Mouse (Mus musculus) heart, embryonic 15.5 days (tissue): ENCODE data around the gene Casp7. TPM values are rescaled to one million over a fixed set of nuclear protein-coding genes. Genes with fewer than 3 reads are reported as not detected.

Source experiments
- ATAC-seq: fragments of 200-750 bp; cut with Nextera tagmentation; replicated peaks from 2 replicates; pipeline ENCODE4 v1.8.0; 2017; ENCODE audit warnings: low read depth, moderate TSS enrichment; ENCODE audit not compliant: insufficient number of reproducible peaks, insufficient read depth, low FRiP score
- H3K27ac ChIP-seq: fragments of 300-500 bp; sonication (generic); 2 replicates; pipeline ENCODE4 v1.5.1; 2015; ENCODE audit warnings: mild to moderate bottlenecking, inconsistent platforms
- H3K27me3 ChIP-seq: fragments of 300-500 bp; sonication (generic); 2 replicates; pipeline ENCODE4 v1.6.1; 2015; ENCODE audit warnings: inconsistent platforms
- H3K36me3 ChIP-seq: fragments of 300-500 bp; sonication (generic); 2 replicates; pipeline ENCODE4 v1.6.1; 2015; ENCODE audit warnings: mild to moderate bottlenecking, inconsistent platforms
- H3K4me1 ChIP-seq: fragments of 300-500 bp; sonication (generic); replicated peaks from 2 replicates; pipeline ENCODE4 v1.6.1; 2015; ENCODE audit warnings: inconsistent platforms
- H3K4me2 ChIP-seq: fragments of 300-500 bp; sonication (generic); 2 replicates; pipeline ENCODE4 v1.6.1; 2015; ENCODE audit warnings: inconsistent platforms, mild to moderate bottlenecking, moderate library complexity
- H3K4me3 ChIP-seq: fragments of 300-500 bp; sonication (generic); 2 replicates; pipeline ENCODE4 v1.5.1; 2015; ENCODE audit warnings: mild to moderate bottlenecking, inconsistent platforms
- H3K9ac ChIP-seq: fragments of 300-500 bp; sonication (generic); 2 replicates; pipeline ENCODE4 v1.6.1; 2015; ENCODE audit warnings: mild to moderate bottlenecking, inconsistent platforms
- H3K9me3 ChIP-seq: fragments of 300-500 bp; sonication (generic); replicated peaks from 2 replicates; pipeline ENCODE4 v1.6.1; 2016; ENCODE audit warnings: inconsistent platforms
- WGBS: fragments of 180-500 bp; shearing (Covaris S2); methylation state at CpG from one replicate; pipeline ENCODE4 v1.1.7; 2015; ENCODE audit warnings: mixed read lengths; 5-methylcytosine and 5-hydroxymethylcytosine counted together
- polyA plus RNA-seq: library from polyadenylated mRNA; unstranded; fragments of >200 nt; fragmentation: Nextera tagmentation; extraction: Ambion mirVana; gene quantifications from 2 replicates; pipeline ENCODE4 v1.2.1, GENCODE M21; 2015

Gene Casp7
- polyA plus RNA-seq, 1 experiment from 2014 or later: 25.6 TPM

DNA sequence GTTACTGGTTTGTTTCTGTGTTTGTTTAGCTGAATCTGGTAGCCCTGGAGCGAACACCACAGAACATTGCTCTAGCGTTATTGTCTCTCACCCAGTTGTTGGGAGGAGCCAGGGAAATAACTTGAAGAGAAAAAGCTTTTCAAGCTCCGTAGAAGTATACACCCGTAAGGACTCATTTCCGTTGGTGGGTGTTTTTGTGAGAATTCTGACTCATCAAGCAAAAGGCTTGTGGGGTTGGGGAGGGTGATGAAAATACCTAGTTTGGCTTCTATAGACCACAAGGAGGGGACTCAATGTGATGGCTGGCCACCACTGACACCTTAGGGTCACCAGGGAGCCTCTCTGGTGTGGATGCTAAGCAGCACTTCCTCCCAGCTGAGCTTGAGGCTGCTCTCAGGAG, 54.0 kb downstream of the Casp7 start:
- no peaks in the 10 kb centered on the region for H3K4me1 ChIP-seq
- no peak overlapping the region for H3K4me2 ChIP-seq
- H3K9me3 ChIP-seq: no peaks in the 10 kb centered on the region
- no peak overlapping the region for H3K4me3 ChIP-seq
- H3K9ac ChIP-seq: no peak overlapping the region
- no peak for ATAC-seq
- H3K27ac ChIP-seq: no peak overlapping the region
- 74% methylated on average over 5 of the region's 5 CpGs for WGBS
- no peaks in the 10 kb centered on the region for H3K36me3 ChIP-seq
- 0 out of 2 replicates have a peak, but pooled peaks cover 4% of the 10 kb centered on the region for H3K27me3 ChIP-seq

DNA sequence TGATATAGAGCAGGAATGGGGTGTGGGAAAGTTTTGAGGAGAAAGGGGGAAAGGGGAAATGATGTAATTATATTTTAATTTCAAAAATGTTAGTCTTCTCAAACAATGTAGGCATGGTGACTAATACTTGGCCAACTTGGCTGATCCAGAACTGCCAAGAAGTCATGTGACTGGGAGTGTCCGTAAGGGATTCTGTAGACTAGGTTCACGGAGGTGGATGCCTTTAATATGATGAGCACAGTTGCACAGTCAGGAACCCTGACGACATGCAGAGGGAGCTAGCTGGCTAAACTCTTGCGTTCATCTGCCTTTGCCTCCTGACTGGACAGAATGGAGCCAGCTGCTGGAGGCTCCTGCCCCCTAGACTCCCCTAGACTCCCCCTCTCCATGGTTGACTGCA, 54.9 kb downstream of the Casp7 start:
- H3K4me3 ChIP-seq: no peak overlapping the region
- no peaks in the 10 kb centered on the region for H3K9me3 ChIP-seq
- 56% methylated on average over 4 of the region's 4 CpGs for WGBS
- ATAC-seq: no peak
- no peak overlapping the region for H3K9ac ChIP-seq
- 0 out of 2 replicates have a peak, but pooled peaks cover 7% of the 10 kb centered on the region for H3K27me3 ChIP-seq
- H3K4me2 ChIP-seq: no peak overlapping the region
- H3K4me1 ChIP-seq: no peaks in the 10 kb centered on the region
- no peaks in the 10 kb centered on the region for H3K36me3 ChIP-seq
- no peak overlapping the region for H3K27ac ChIP-seq

DNA sequence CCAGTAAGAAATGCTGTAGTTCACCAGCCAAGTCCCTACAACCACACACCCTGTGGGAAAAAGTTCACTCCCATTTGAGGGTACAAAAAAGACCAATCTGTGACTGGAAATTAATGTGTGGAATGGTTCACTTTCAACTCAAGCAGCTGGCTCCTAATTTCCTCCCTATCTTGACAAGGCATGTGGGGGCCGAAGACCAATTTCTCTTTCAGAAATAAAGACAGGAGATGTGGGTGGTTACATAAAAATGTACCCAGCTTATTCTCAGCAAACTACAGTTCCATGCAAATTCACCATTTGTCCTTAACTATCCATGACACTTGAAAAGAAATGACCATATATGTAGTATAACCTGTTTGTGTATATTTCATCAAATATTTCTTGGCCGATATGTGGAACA, 55.5 kb downstream of the Casp7 start:
- no peaks in the 10 kb centered on the region for H3K9me3 ChIP-seq
- no peak overlapping the region for H3K4me2 ChIP-seq
- 79% methylated on average over 2 of the region's 2 CpGs for WGBS
- no peaks in the 10 kb centered on the region for H3K4me1 ChIP-seq
- 0 out of 2 replicates have a peak, but pooled peaks cover 7% of the 10 kb centered on the region for H3K27me3 ChIP-seq
- no peak overlapping the region for H3K4me3 ChIP-seq
- H3K9ac ChIP-seq: no peak overlapping the region
- no peak for ATAC-seq
- H3K36me3 ChIP-seq: no peaks in the 10 kb centered on the region
- no peak overlapping the region for H3K27ac ChIP-seq

DNA sequence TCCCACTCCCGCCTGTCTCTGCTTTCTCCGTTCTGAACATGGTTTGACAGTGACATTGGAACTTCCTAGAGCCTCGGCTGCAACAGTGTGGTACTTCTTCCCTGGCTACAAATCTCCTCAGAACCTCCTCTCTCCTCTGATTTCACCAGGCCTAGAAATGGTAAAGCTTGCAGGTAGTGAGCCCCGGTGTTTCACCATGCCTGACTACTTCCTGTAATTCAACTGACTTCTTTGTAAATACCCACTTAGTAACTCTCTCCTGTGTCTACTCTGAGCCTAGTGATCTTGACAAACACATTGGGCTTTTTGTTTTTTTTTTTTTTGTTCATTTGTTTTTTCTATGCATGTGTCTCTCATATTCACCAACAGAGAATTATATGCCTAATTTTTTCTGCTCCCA, 57.9 kb downstream of the Casp7 start:
- Histone ChIP-seq H3K4me3 (no peak overlapping the region), H3K36me3 (no peaks in the 10 kb centered on the region), H3K27me3 (0 out of 2 replicates have a peak, but pooled peaks cover 7% of the 10 kb centered on the region), H3K4me2 (no peak overlapping the region), H3K9me3 (no peaks in the 10 kb centered on the region), H3K4me1 (no peaks in the 10 kb centered on the region), H3K9ac (no peak overlapping the region), H3K27ac (no peak overlapping the region)
- WGBS: 47% methylated on average over 4 of the region's 4 CpGs
- no peak for ATAC-seq

DNA sequence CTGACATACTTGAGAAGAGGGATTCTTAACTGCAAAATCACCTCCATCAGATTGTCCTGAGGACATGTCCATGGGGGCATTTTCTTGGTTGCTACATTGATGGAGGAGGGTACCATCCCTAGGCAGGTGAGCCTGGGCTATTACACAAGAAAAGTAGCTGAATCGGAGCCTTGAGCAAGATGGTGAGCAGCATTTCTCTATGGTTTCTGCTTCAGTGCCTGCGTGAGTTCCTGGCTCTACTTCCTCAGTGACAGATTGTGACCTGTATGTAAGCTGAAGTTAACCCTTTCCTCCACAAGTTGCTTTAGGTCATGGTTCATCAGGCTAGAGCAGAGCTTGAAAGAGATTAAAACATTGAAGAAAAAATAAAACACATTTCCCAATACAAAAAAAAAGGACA, 58.4 kb downstream of the Casp7 start:
- Histone ChIP-seq H3K4me1 (no peaks in the 10 kb centered on the region), H3K4me3 (no peak overlapping the region), H3K27me3 (0 out of 2 replicates have a peak, but pooled peaks cover 7% of the 10 kb centered on the region), H3K36me3 (no peaks in the 10 kb centered on the region), H3K9me3 (no peaks in the 10 kb centered on the region), H3K9ac (no peak overlapping the region), H3K4me2 (no peak overlapping the region), H3K27ac (no peak overlapping the region)
- WGBS: 39% methylated on average over 2 of the region's 2 CpGs
- ATAC-seq: no peak

DNA sequence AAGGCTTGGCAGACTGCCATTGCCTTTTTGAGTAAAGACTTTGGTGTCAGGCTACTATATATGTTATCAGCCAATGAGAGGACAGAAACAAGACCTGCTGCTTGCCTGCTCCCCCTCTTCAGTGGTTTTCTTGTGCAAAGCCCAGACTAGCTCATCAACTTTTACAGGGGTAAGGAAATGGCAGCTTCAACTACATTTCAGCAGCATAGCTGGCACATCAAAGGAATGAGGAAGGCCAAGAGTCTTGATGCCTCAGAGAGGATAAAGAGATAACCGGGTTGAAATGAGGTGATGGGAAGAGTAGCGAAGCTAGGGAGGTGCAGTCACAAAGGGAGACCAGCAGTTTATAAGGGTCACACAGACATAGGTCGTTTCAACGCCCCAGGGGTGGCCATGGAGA, 60.6 kb downstream of the Casp7 start:
- Histone ChIP-seq H3K9me3 (no peaks in the 10 kb centered on the region), H3K9ac (no peak overlapping the region), H3K4me1 (0 out of 2 replicates have a peak, but pooled peaks cover 2% of the 10 kb centered on the region), H3K4me3 (no peak overlapping the region), H3K27me3 (0 out of 2 replicates have a peak, but pooled peaks cover 7% of the 10 kb centered on the region), H3K4me2 (no peak overlapping the region), H3K36me3 (no peaks in the 10 kb centered on the region), H3K27ac (no peak overlapping the region)
- ATAC-seq: no peak
- WGBS: 73% methylated on average over 4 of the region's 4 CpGs

DNA sequence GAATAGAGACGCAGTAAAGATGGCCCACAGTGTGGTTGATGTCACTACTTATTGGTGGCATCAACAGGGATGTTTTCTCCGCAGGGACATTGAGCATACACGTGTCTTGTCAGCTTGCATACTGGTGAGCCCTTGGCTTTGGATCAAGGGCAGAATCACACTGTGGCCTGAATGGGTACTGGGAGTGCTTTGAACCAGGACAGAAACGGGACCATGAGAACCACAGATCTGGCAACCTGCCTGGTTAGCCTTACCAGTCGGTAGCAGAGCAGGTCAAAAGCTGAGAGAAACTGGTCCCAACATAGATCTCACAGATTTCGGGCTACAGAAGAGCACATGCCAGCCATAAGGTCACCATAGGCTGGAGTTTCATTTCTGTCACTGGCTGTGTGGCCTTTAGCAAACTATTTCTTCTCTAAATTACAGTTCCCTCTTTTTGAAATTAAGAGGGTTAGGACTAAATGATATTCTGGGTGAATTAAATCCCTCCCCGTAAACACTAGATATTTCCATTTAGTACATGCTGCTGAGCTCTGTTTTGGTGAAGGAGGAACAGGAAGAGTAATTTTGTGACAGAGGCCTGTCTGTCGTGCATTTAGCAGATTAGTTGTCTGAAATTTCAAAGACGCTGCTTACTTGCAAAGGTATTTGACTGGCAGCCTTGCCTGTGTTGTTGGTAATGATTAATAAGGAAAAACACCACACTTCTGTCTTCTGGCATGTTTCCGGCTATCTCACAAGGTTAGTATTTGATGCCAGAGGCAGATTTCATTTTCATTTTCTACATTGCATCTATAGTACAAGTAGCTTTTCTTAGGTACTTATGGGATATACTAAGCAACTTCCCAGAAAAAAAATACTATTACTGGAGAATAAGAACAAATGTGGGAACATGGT, 62.5 kb downstream of the Casp7 start:
- Histone ChIP-seq H3K4me1 (0 out of 2 replicates have a peak, but pooled peaks cover 2% of the 10 kb centered on the region), H3K27ac (no peak overlapping the region), H3K4me2 (no peak overlapping the region), H3K27me3 (0 out of 2 replicates have a peak, but pooled peaks cover 3% of the 10 kb centered on the region), H3K36me3 (no peaks in the 10 kb centered on the region), H3K4me3 (no peak overlapping the region), H3K9me3 (no peaks in the 10 kb centered on the region), H3K9ac (no peak overlapping the region)
- 84% methylated on average over 10 of the region's 10 CpGs for WGBS
- ATAC-seq: no peak

DNA sequence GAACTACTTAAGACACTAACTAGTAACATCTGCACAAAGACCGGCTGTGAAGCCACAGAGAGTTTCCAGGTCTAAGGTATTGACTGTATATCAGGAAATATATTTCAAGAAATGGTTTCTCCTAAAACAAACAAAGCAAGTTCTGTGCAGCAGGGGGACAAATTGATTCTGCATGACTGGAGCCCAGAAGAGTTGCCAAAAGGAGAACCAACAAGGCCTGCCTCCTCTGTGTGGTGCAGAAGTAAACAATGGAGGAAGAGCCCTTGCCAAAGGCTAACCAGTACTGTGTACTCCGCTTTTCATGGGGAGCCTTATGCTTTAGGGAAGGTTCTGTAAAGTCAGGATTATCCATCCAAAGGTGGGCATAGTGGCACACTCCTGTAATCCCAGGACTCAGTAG, 63.3 kb downstream of the Casp7 start:
- no peaks in the 10 kb centered on the region for H3K9me3 ChIP-seq
- no peak overlapping the region for H3K4me2 ChIP-seq
- no peak overlapping the region for H3K9ac ChIP-seq
- H3K36me3 ChIP-seq: no peaks in the 10 kb centered on the region
- H3K4me1 ChIP-seq: 0 out of 2 replicates have a peak, but pooled peaks cover 2% of the 10 kb centered on the region
- H3K4me3 ChIP-seq: no peak overlapping the region
- no peak for ATAC-seq
- 0 out of 2 replicates have a peak, but pooled peaks cover 3% of the 10 kb centered on the region for H3K27me3 ChIP-seq
- H3K27ac ChIP-seq: no peak overlapping the region
- 82% methylated on average over 2 of the region's 2 CpGs for WGBS

DNA sequence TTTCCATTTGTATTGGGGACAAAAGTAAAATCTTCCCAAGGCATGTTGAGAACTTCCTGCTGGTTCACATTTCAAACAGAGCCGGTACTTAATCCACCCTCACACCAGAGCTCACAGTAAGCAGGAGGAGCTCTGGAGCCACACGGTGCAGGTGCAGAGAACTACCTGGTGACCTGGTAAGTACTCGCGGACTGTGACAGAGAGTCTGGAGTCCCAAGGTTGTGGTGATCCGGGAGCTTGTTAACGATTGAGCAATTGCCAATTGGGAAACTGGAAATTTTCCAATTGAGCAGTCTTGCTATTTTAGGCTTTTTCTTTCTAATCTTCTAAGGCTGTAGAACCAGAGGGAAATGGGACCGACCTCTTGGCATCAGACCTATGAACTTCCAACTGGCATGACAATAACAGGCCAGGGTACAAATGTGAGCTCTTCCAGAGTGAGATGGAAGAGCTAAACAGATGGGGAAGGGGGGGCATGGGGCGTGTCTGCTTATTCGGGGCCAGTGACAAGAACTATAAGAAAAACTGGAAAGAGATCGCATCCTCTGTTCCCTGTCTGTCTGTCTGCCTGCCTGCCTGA, 64.7 kb downstream of the Casp7 start, which contains the start of gene Plekhs1:
Gene Plekhs1 (plus strand): TSS at position 119 of the 580 bp plus-strand sequence.
- no peaks in the 10 kb centered on the region for H3K36me3 ChIP-seq
- no peak within 1 kb of the TSS for H3K4me3 ChIP-seq
- 0 out of 2 replicates have a peak, but pooled peaks cover 2% of the 10 kb centered on the region for H3K4me1 ChIP-seq
- no peaks in the 10 kb centered on the region for H3K27me3 ChIP-seq
- H3K9ac ChIP-seq: no peak within 1 kb of the TSS
- no peak for ATAC-seq
- WGBS: 54% methylated on average over 10 of the region's 10 CpGs
- no peak within 1 kb of the TSS for H3K27ac ChIP-seq
- H3K9me3 ChIP-seq: no peaks in the 10 kb centered on the region
- no peak within 1 kb of the TSS for H3K4me2 ChIP-seq

DNA sequence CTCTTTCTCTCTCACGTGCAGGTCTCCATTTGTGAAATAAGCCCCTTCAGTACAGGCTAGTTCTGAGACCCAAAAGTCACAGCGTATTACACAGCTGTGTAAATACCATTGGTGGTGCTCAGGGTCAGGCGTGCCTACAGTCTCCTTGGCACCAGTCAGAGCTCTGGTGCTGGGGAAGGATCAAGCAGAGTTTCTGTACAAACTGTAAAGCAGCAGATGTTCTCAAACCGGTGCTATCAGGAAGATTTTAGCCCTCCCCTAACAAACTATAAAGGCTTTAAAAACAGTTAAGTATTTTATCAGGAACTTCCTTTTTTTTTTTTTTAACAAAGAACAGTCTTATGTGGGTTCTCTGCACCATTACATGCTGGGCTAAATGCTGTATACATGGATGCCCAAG, 65.9 kb downstream of the Casp7 start:
- 74% methylated on average over 4 of the region's 4 CpGs for WGBS
- Histone ChIP-seq H3K4me3 (no peak overlapping the region), H3K4me2 (no peak overlapping the region), H3K27me3 (no peaks in the 10 kb centered on the region), H3K27ac (no peak overlapping the region), H3K9ac (no peak overlapping the region), H3K36me3 (no peaks in the 10 kb centered on the region), H3K9me3 (no peaks in the 10 kb centered on the region), H3K4me1 (0 out of 2 replicates have a peak, but pooled peaks cover 2% of the 10 kb centered on the region)
- ATAC-seq: no peak

DNA sequence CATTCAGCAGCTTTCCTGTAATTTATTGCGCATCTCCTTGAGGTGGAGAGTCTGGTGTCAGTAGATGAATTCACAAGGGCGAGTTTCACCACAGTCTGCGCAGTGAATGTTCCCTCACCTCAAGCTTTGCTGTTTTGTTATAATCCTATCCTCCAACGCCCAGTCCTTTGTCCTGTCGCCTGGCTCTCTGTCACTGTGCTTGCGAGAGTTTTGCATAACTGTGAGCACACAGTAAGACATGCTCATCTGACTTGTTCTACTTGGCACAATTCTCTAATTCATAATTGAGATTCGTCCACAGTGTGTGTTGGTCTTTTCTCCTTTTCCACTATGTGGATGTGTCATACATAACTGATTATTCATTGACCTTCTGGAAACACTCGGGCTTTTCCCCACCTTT, 69.6 kb downstream of the Casp7 start:
- H3K9me3 ChIP-seq: no peaks in the 10 kb centered on the region
- no peaks in the 10 kb centered on the region for H3K36me3 ChIP-seq
- no peak overlapping the region for H3K27ac ChIP-seq
- H3K4me2 ChIP-seq: no peak overlapping the region
- 0 out of 2 replicates have a peak, but pooled peaks cover 1% of the 10 kb centered on the region for H3K4me1 ChIP-seq
- no peak overlapping the region for H3K9ac ChIP-seq
- H3K4me3 ChIP-seq: no peak overlapping the region
- no peaks in the 10 kb centered on the region for H3K27me3 ChIP-seq
- 78% methylated on average over 8 of the region's 8 CpGs for WGBS
- ATAC-seq: no peak
